Mouse (Mus musculus): ENCODE results near the gene Cyp2w1. TPM values are rescaled to one million over a fixed set of nuclear protein-coding genes. Genes with fewer than 3 reads are reported as not detected.

Cyp2w1 gene
- polyA plus RNA-seq, 1 experiment, result not detected

GRCm38 (mm10) chr5:139344021-139344686, 8.3 kb upstream of the Cyp2w1 start:
- Histone ChIP-seq H3K4me3 (ENCODE audit: low read depth, low read length) (peak overlapping the region; percentile 82), H3K27ac (ENCODE audit: insufficient read depth, low read length) (no peak overlapping the region)

GRCm38 (mm10) chr5:139344687-139345363, 7.6 kb upstream of the Cyp2w1 start:
- Histone ChIP-seq H3K9ac (ENCODE audit: low read depth, poor library complexity, severe bottlenecking) (peak overlapping the region; percentile 68), H3K27ac (ENCODE audit: insufficient read depth, low read length) (no peak overlapping the region), H3K4me1 (ENCODE audit: control insufficient read depth, insufficient read depth, low read length) (no peaks in the 10 kb centered on the region), H3K27me3 (ENCODE audit: control insufficient read depth, insufficient read depth, low read length, poor library complexity, severe bottlenecking) (no peaks in the 10 kb centered on the region), H3K4me3 (ENCODE audit: low read depth, low read length) (peak overlapping the region; percentile 82), H3K9me3 (replicated peaks; ENCODE audit: control insufficient read depth, insufficient read depth, low read length, poor library complexity, severe bottlenecking) (no peaks in the 10 kb centered on the region), H3K36me3 (ENCODE audit: control insufficient read depth, insufficient read depth, low read length, poor library complexity, severe bottlenecking) (no peaks in the 10 kb centered on the region)
- TF ChIP-seq POLR2A (IDR thresholded peaks at IDR 0.05; ENCODE audit: insufficient read depth, low read length) (no peak), EP300 (IDR thresholded peaks at IDR 0.05; ENCODE audit: insufficient read depth, low read depth, low read length) (peak; percentile 67; the same call in 1 of the 2 replicates), CTCF (IDR thresholded peaks at IDR 0.05; ENCODE audit: low read depth, low read length) (no peak)

More at GRCm38 (mm10) chr5:139344021-139344686, 8.3 kb upstream of the Cyp2w1 start:
- no peaks in the 10 kb centered on the region for H3K27me3 ChIP-seq (ENCODE audit: control insufficient read depth, insufficient read depth, low read length, poor library complexity, severe bottlenecking)
- no peaks in the 10 kb centered on the region for H3K4me1 ChIP-seq (ENCODE audit: control insufficient read depth, insufficient read depth, low read length)
- no peaks in the 10 kb centered on the region for H3K9me3 ChIP-seq (replicated peaks; ENCODE audit: control insufficient read depth, insufficient read depth, low read length, poor library complexity, severe bottlenecking)
- peak; percentile 82 for TF ChIP-seq CTCF (IDR thresholded peaks at IDR 0.05; ENCODE audit: low read depth, low read length)
- TF ChIP-seq EP300 (IDR thresholded peaks at IDR 0.05; ENCODE audit: insufficient read depth, low read depth, low read length), result no peak
- TF ChIP-seq POLR2A (IDR thresholded peaks at IDR 0.05; ENCODE audit: insufficient read depth, low read length), result no peak
- no peaks in the 10 kb centered on the region for H3K36me3 ChIP-seq (ENCODE audit: control insufficient read depth, insufficient read depth, low read length, poor library complexity, severe bottlenecking)
- H3K9ac ChIP-seq (ENCODE audit: low read depth, poor library complexity, severe bottlenecking), result peak overlapping the region; percentile 68

- TF ChIP-seq POLR2A (IDR thresholded peaks at IDR 0.05; ENCODE audit: insufficient read depth, low read length) (no peak), EP300 (IDR thresholded peaks at IDR 0.05; ENCODE audit: insufficient read depth, low read depth, low read length) (no peak), CTCF (IDR thresholded peaks at IDR 0.05; ENCODE audit: low read depth, low read length) (no peak)
- no peak overlapping the region for H3K9ac ChIP-seq (ENCODE audit: low read depth, poor library complexity, severe bottlenecking)
Measured at GRCm38 (mm10) chr5:139345364-139345714, 7.1 kb upstream of the Cyp2w1 start.

GRCm38 (mm10) chr5:139347225-139347624, 5.2 kb upstream of the Cyp2w1 start:
- TF ChIP-seq EP300 (IDR thresholded peaks at IDR 0.05; ENCODE audit: insufficient read depth, low read depth, low read length), result no peak
- H3K9ac ChIP-seq (ENCODE audit: low read depth, poor library complexity, severe bottlenecking), result no peak overlapping the region
- H3K27ac ChIP-seq (ENCODE audit: insufficient read depth, low read length), result no peak overlapping the region
- H3K27me3 ChIP-seq (ENCODE audit: control insufficient read depth, insufficient read depth, low read length, poor library complexity, severe bottlenecking), result no peaks in the 10 kb centered on the region
- no peaks in the 10 kb centered on the region for H3K36me3 ChIP-seq (ENCODE audit: control insufficient read depth, insufficient read depth, low read length, poor library complexity, severe bottlenecking)
- no peak overlapping the region for H3K4me3 ChIP-seq (ENCODE audit: low read depth, low read length)
- no peaks in the 10 kb centered on the region for H3K4me1 ChIP-seq (ENCODE audit: control insufficient read depth, insufficient read depth, low read length)
- H3K9me3 ChIP-seq (replicated peaks; ENCODE audit: control insufficient read depth, insufficient read depth, low read length, poor library complexity, severe bottlenecking), result no peaks in the 10 kb centered on the region

More at GRCm38 (mm10) chr5:139345364-139345714, 7.1 kb upstream of the Cyp2w1 start:
- no peaks in the 10 kb centered on the region for H3K27me3 ChIP-seq (ENCODE audit: control insufficient read depth, insufficient read depth, low read length, poor library complexity, severe bottlenecking)
- H3K4me3 ChIP-seq (ENCODE audit: low read depth, low read length), result peak overlapping the region; percentile 29
- no peaks in the 10 kb centered on the region for H3K9me3 ChIP-seq (replicated peaks; ENCODE audit: control insufficient read depth, insufficient read depth, low read length, poor library complexity, severe bottlenecking)
- no peaks in the 10 kb centered on the region for H3K4me1 ChIP-seq (ENCODE audit: control insufficient read depth, insufficient read depth, low read length)
- H3K36me3 ChIP-seq (ENCODE audit: control insufficient read depth, insufficient read depth, low read length, poor library complexity, severe bottlenecking), result no peaks in the 10 kb centered on the region
- H3K27ac ChIP-seq (ENCODE audit: insufficient read depth, low read length), result no peak overlapping the region

GRCm38 (mm10) chr5:139349713-139350112, 2.7 kb upstream of the Cyp2w1 start:
- no peak overlapping the region for H3K27ac ChIP-seq (ENCODE audit: insufficient read depth, low read length)
- TF ChIP-seq EP300 (IDR thresholded peaks at IDR 0.05; ENCODE audit: insufficient read depth, low read depth, low read length), result no peak
- no peak for TF ChIP-seq POLR2A (IDR thresholded peaks at IDR 0.05; ENCODE audit: insufficient read depth, low read length)
- no peak for TF ChIP-seq CTCF (IDR thresholded peaks at IDR 0.05; ENCODE audit: low read depth, low read length)
- no peak overlapping the region for H3K9ac ChIP-seq (ENCODE audit: low read depth, poor library complexity, severe bottlenecking)
- H3K36me3 ChIP-seq (ENCODE audit: control insufficient read depth, insufficient read depth, low read length, poor library complexity, severe bottlenecking), result no peaks in the 10 kb centered on the region
- no peak overlapping the region for H3K4me3 ChIP-seq (ENCODE audit: low read depth, low read length)
- H3K27me3 ChIP-seq (ENCODE audit: control insufficient read depth, insufficient read depth, low read length, poor library complexity, severe bottlenecking), result no peaks in the 10 kb centered on the region
- H3K9me3 ChIP-seq (replicated peaks; ENCODE audit: control insufficient read depth, insufficient read depth, low read length, poor library complexity, severe bottlenecking), result no peaks in the 10 kb centered on the region
- H3K4me1 ChIP-seq (ENCODE audit: control insufficient read depth, insufficient read depth, low read length), result no peaks in the 10 kb centered on the region

- Histone ChIP-seq H3K4me1 (ENCODE audit: control insufficient read depth, insufficient read depth, low read length) (no peaks in the 10 kb centered on the region), H3K36me3 (ENCODE audit: control insufficient read depth, insufficient read depth, low read length, poor library complexity, severe bottlenecking) (no peaks in the 10 kb centered on the region), H3K27me3 (ENCODE audit: control insufficient read depth, insufficient read depth, low read length, poor library complexity, severe bottlenecking) (no peaks in the 10 kb centered on the region), H3K4me3 (ENCODE audit: low read depth, low read length) (no peak within 1 kb of the TSS), H3K9me3 (replicated peaks; ENCODE audit: control insufficient read depth, insufficient read depth, low read length, poor library complexity, severe bottlenecking) (no peaks in the 10 kb centered on the region), H3K27ac (ENCODE audit: insufficient read depth, low read length) (no peak within 1 kb of the TSS), H3K9ac (ENCODE audit: low read depth, poor library complexity, severe bottlenecking) (no peak within 1 kb of the TSS)
- TF ChIP-seq CTCF (IDR thresholded peaks at IDR 0.05; ENCODE audit: low read depth, low read length) (no peak), EP300 (IDR thresholded peaks at IDR 0.05; ENCODE audit: insufficient read depth, low read depth, low read length) (no peak), POLR2A (IDR thresholded peaks at IDR 0.05; ENCODE audit: insufficient read depth, low read length) (no peak)
Measured at GRCm38 (mm10) chr5:139351134-139351533, 1.3 kb upstream of the Cyp2w1 start, which contains the start of gene Cox19. Gene Cox19, minus strand, starts transcription at chr5:139351418.
